Comparison of ENCODE assay signal across 26 mouse cellular contexts in the genomic region with DNA sequence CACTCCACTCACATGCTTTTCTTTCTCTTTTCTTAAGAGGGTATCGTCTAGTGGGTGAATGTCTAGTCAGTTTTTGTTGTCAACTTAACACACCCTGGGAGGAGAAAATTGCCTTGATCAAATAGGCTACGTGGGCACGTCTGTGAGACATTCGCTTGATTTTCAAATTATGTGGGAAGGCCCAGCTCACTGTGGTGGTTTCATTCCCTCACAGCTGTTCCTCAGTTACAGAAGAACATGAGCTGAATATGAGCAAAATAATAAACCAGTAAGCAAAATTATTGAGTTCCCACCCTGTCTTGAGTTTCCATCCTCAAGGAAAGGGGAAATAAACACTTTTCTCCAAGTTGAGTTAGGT.
DNase-seq lines count a peak whose midpoint lies in the region; ATAC-seq lines count a peak whose summit lies in the region.
"Had no signal": no experiment of that assay in that cellular context is flagged by ENCODE, and none has a peak within 500 bp of the region (broad histone marks: within the 10 kb centered on the region; RNA-seq: fewer than 3 reads in every experiment).

No protein-coding gene starts in this region.

- peak; percentile 82 for ATAC-seq in frontal cortex, adult (ENCODE audit: low TSS enrichment)
- ATAC-seq: Patski had no signal

- no peaks in the 10 kb centered on the region for H3K27me3 ChIP-seq in heart, embryonic 10.5 days (ENCODE audit: insufficient read depth, poor library complexity, severe bottlenecking)
- H3K27me3 ChIP-seq: CH12.LX; forebrain, embryonic 15.5 days; heart, embryonic 12.5 days; heart, embryonic 15.5 days; hindbrain, embryonic 13.5 days; Patski had no signal

- H3K4me1 ChIP-seq in heart, embryonic 10.5 days = no peaks in the 10 kb centered on the region
- H3K4me1 ChIP-seq: heart, embryonic 12.5 days; heart, embryonic 15.5 days; hindbrain, embryonic 10.5 days had no signal

- no peak for DNase-seq in frontal cortex, postnatal 10 days (ENCODE audit: low spot score in 2 of 2)
- peak; percentile 48 for DNase-seq in layer of hippocampus, adult 9-11 months
- no peak for DNase-seq in layer of hippocampus, adult 9-10 months (ENCODE audit: low spot score)
- DNase-seq in right cerebral cortex, adult 2 months (ENCODE audit: low spot score in 2 of 2) = peak; percentile 3 to 11
- DNase-seq in right cerebral cortex, postnatal 25 days = no peak
- DNase-seq in heart, embryonic 10.5 days (ENCODE audit: low spot score) = no peak
- DNase-seq: adrenal gland, postnatal 10 days; adrenal gland, postnatal 36 days; B cell, adult 2 months; cerebellum, adult 11 months; cerebellum, postnatal 25 days; gastrocnemius, adult 2 months; gastrocnemius, postnatal 14 days; heart, adult 11 months; heart, postnatal 10 days; heart, postnatal 36 days had no signal

- WGBS in heart, embryonic 10.5 days = 86% methylated on average over 4 of the region's 4 CpGs

- no peak overlapping the region for H3K27ac ChIP-seq in heart, embryonic 10.5 days
- H3K27ac ChIP-seq: forebrain, embryonic 10.5 days; forebrain, embryonic 15.5 days; gastrocnemius, adult 2 months; heart, embryonic 15.5 days; hindbrain, embryonic 10.5 days; hindbrain, embryonic 13.5 days had no signal

- no peaks in the 10 kb centered on the region for H3K36me3 ChIP-seq in heart, embryonic 10.5 days
- H3K36me3 ChIP-seq: forebrain, embryonic 10.5 days; forebrain, embryonic 15.5 days; G1E; heart, embryonic 12.5 days; heart, embryonic 15.5 days; hindbrain, embryonic 10.5 days; hindbrain, embryonic 13.5 days had no signal

- H3K9me3 ChIP-seq in heart, embryonic 10.5 days = no peaks in the 10 kb centered on the region
- H3K9me3 ChIP-seq: forebrain, embryonic 10.5 days; forebrain, embryonic 15.5 days; heart, embryonic 12.5 days; heart, embryonic 15.5 days; hindbrain, embryonic 10.5 days; hindbrain, embryonic 13.5 days had no signal

- no peak overlapping the region for H3K4me3 ChIP-seq in heart, embryonic 10.5 days
- H3K4me3 ChIP-seq: forebrain, embryonic 10.5 days; forebrain, embryonic 15.5 days; gastrocnemius, adult 2 months; heart, embryonic 12.5 days; heart, embryonic 15.5 days; hindbrain, embryonic 10.5 days; hindbrain, embryonic 13.5 days had no signal

Comparison
In these comparisons a context has a peak if more than half of its experiments do, and no peak if none do; other contexts are left out.
1. DNase-seq: peak in layer of hippocampus, adult 9-11 months (single experiment) and right cerebral cortex, adult 2 months (2 of 2); none in frontal cortex, postnatal 10 days (0 of 2), layer of hippocampus, adult 9-10 months (single experiment), right cerebral cortex, postnatal 25 days (single experiment) and heart, embryonic 10.5 days (single experiment).